Mouse (Mus musculus): ENCODE measurements around the gene Zfp174.

DNA sequence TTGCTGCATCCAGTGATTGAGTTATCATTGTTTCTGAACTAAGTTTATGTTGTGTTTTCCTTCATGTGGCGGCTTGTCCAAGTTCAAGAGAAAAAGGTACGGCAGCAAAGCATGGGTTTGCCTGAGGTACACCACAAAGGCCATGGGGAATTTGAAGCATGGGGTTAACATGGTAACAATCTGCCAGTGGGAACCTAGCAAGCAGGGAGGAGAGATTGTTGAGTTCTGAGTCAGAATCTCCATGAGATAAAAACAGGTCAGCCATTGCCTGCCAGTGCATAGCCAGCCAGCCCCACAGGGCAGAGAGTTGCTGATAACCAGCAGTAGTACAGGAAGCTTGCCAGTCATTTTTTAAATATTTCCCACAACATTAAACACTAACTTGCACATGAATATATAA lies 26.9 kb upstream of the Zfp174 start:
- TF ChIP-seq CTCF (IDR thresholded peaks at IDR 0.05; ENCODE audit: borderline replicate concordance, insufficient read depth, low read length) (no peak), POLR2A (IDR thresholded peaks at IDR 0.05; ENCODE audit: low read depth, low read length) (no peak)
